Mouse (Mus musculus): ENCODE data around the gene Lrrtm4. TPM values are rescaled to one million over a fixed set of nuclear protein-coding genes. Genes with fewer than 3 reads are reported as not detected.

Lrrtm4 gene
- polyA plus RNA-seq, 1 experiment, result 0.08 TPM

DNA sequence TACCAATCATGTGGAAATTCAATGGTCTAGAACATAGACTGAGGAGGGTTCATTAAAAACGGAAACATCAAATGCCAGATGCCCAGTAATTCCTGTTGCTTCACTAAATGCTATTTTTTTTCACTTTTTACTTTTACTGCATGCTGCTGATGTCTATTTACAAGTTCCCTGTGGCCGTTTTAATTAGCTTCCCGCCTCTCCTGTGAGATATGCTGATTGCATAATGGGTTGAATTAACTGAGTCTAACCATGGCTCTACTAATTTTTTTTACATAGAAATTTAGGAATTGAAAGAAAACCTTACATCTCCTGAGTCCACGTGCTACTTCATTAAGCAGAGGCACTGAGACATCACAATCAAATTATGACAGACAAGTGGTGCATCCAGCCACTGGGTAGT lies 143.9 kb downstream of the Lrrtm4 start:
- Histone ChIP-seq H3K4me2 (ENCODE audit: low read depth) (no peak overlapping the region), H3K4me3 (no peak overlapping the region), H3K36me3 (ENCODE audit: control insufficient read depth, insufficient read depth) (no peaks in the 10 kb centered on the region)

DNA sequence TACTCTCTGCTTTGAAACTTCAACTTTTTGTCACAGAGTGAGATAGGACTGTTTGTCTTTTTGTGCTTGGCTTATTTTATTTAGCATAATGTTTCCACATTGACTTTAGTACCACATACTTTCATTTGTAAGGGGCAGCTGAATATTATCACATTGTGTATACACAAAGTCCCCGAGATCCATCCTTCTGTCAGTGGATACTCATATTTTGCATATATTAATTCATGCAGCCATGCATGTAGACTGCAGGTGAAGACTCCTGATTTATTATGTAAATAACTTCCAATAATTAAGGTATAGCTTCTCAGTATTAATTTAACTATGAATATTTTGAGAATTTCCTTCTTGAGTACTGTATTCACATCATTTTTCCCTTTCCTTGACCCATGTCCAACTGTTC lies 163.2 kb downstream of the Lrrtm4 start:
- no peaks in the 10 kb centered on the region for H3K27me3 ChIP-seq (ENCODE audit: control insufficient read depth, insufficient read depth, insufficient read length)
- H3K4me2 ChIP-seq (ENCODE audit: low read depth), result no peak overlapping the region
- no peak overlapping the region for H3K4me3 ChIP-seq
- TF ChIP-seq TCF12 (IDR thresholded peaks at IDR 0.05; ENCODE audit: insufficient read depth, poor library complexity, severe bottlenecking) (no peak), SRF (IDR thresholded peaks at IDR 0.05; ENCODE audit: control insufficient read depth, insufficient read length, low read depth) (no peak), TCF3 (IDR thresholded peaks at IDR 0.05; ENCODE audit: insufficient read length, low read depth) (no peak), E2F4 (IDR thresholded peaks at IDR 0.05; ENCODE audit: insufficient read depth) (no peak), POLR2A (IDR thresholded peaks at IDR 0.05; ENCODE audit: insufficient read length, low read depth) (no peak), REST (IDR thresholded peaks at IDR 0.05; ENCODE audit: insufficient read depth, insufficient read length) (no peak), MYOD1 (IDR thresholded peaks at IDR 0.05; ENCODE audit: control insufficient read depth in 1 of 3, insufficient read length in 2 of 3, low read depth in 2 of 3) (no peak), POLR2AphosphoS2 (IDR thresholded peaks at IDR 0.05; ENCODE audit: insufficient read length, low read depth) (no peak), USF1 (IDR thresholded peaks at IDR 0.05; ENCODE audit: low read depth) (no peak), MAX (IDR thresholded peaks at IDR 0.05; ENCODE audit: low read depth) (no peak), CEBPB (IDR thresholded peaks at IDR 0.05; ENCODE audit: insufficient read depth, poor library complexity, severe bottlenecking) (no peak), MYOG (IDR thresholded peaks at IDR 0.05; ENCODE audit: control insufficient read depth in 1 of 3, insufficient read depth in 1 of 3, insufficient read length in 2 of 3, low read depth in 2 of 3) (no peak)
- H3K36me3 ChIP-seq (ENCODE audit: control insufficient read depth, insufficient read depth), result no peaks in the 10 kb centered on the region
- H3K79me2 ChIP-seq (ENCODE audit: control insufficient read depth, insufficient read depth), result no peaks in the 10 kb centered on the region
- H3ac ChIP-seq (ENCODE audit: control insufficient read depth, insufficient read length), result no peak overlapping the region

More for the DNA sequence above, 143.9 kb downstream of the Lrrtm4 start:
- no peaks in the 10 kb centered on the region for H3K27me3 ChIP-seq (ENCODE audit: control insufficient read depth, insufficient read depth, insufficient read length)
- H3ac ChIP-seq (ENCODE audit: control insufficient read depth, insufficient read length), result no peak overlapping the region
- TF ChIP-seq TCF3 (IDR thresholded peaks at IDR 0.05; ENCODE audit: insufficient read length, low read depth), result no peak
- TF ChIP-seq SRF (IDR thresholded peaks at IDR 0.05; ENCODE audit: control insufficient read depth, insufficient read length, low read depth), result no peak
- no peak for TF ChIP-seq CEBPB (IDR thresholded peaks at IDR 0.05; ENCODE audit: insufficient read depth, poor library complexity, severe bottlenecking)
- no peak for TF ChIP-seq TCF12 (IDR thresholded peaks at IDR 0.05; ENCODE audit: insufficient read depth, poor library complexity, severe bottlenecking)
- TF ChIP-seq POLR2A (IDR thresholded peaks at IDR 0.05; ENCODE audit: insufficient read length, low read depth), result no peak
- no peak for TF ChIP-seq MYOD1 (IDR thresholded peaks at IDR 0.05; ENCODE audit: control insufficient read depth in 1 of 3, insufficient read length in 2 of 3, low read depth in 2 of 3)
- no peak for TF ChIP-seq MAX (IDR thresholded peaks at IDR 0.05; ENCODE audit: low read depth)
- no peak for TF ChIP-seq MYOG (IDR thresholded peaks at IDR 0.05; ENCODE audit: control insufficient read depth in 1 of 3, insufficient read depth in 1 of 3, insufficient read length in 2 of 3, low read depth in 2 of 3)
- no peaks in the 10 kb centered on the region for H3K79me2 ChIP-seq (ENCODE audit: control insufficient read depth, insufficient read depth)

DNA sequence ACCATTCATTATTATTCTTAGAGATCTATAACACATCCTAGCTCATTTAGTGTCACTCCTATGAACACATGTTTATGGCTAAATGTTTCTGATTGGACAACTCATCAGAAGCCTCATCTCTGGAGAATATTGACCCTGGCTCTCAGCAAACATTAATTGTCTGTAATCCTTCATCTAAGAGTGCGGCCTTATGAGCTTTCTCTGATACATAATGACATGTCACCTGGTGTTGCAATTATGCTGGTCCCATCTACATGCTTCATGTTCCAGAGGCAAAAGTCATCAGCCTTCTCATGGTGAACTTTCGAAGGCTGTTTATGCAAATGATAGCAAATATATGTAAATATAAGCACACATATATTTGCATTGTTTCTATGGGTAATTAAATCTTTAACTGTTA lies 163.7 kb downstream of the Lrrtm4 start:
- H3K4me2 ChIP-seq (ENCODE audit: low read depth), result no peak overlapping the region
- H3K27me3 ChIP-seq (ENCODE audit: control insufficient read depth, insufficient read depth, insufficient read length), result no peaks in the 10 kb centered on the region
- no peak overlapping the region for H3K4me3 ChIP-seq
- H3K36me3 ChIP-seq (ENCODE audit: control insufficient read depth, insufficient read depth), result no peaks in the 10 kb centered on the region
- TF ChIP-seq CEBPB (IDR thresholded peaks at IDR 0.05; ENCODE audit: insufficient read depth, poor library complexity, severe bottlenecking), result no peak
- TF ChIP-seq SRF (IDR thresholded peaks at IDR 0.05; ENCODE audit: control insufficient read depth, insufficient read length, low read depth), result no peak
- TF ChIP-seq TCF3 (IDR thresholded peaks at IDR 0.05; ENCODE audit: insufficient read length, low read depth), result no peak
- no peak for TF ChIP-seq POLR2AphosphoS2 (IDR thresholded peaks at IDR 0.05; ENCODE audit: insufficient read length, low read depth)
- TF ChIP-seq POLR2A (IDR thresholded peaks at IDR 0.05; ENCODE audit: insufficient read length, low read depth), result no peak
- no peak for TF ChIP-seq TCF12 (IDR thresholded peaks at IDR 0.05; ENCODE audit: insufficient read depth, poor library complexity, severe bottlenecking)
- no peak for TF ChIP-seq E2F4 (IDR thresholded peaks at IDR 0.05; ENCODE audit: insufficient read depth)
- TF ChIP-seq USF1 (IDR thresholded peaks at IDR 0.05; ENCODE audit: low read depth), result no peak
- TF ChIP-seq MYOG (IDR thresholded peaks at IDR 0.05; ENCODE audit: control insufficient read depth in 1 of 3, insufficient read depth in 1 of 3, insufficient read length in 2 of 3, low read depth in 2 of 3), result no peak
- TF ChIP-seq REST (IDR thresholded peaks at IDR 0.05; ENCODE audit: insufficient read depth, insufficient read length), result no peak
- no peak for TF ChIP-seq MAX (IDR thresholded peaks at IDR 0.05; ENCODE audit: low read depth)
- H3K79me2 ChIP-seq (ENCODE audit: control insufficient read depth, insufficient read depth), result no peaks in the 10 kb centered on the region
- no peak overlapping the region for H3ac ChIP-seq (ENCODE audit: control insufficient read depth, insufficient read length)

DNA sequence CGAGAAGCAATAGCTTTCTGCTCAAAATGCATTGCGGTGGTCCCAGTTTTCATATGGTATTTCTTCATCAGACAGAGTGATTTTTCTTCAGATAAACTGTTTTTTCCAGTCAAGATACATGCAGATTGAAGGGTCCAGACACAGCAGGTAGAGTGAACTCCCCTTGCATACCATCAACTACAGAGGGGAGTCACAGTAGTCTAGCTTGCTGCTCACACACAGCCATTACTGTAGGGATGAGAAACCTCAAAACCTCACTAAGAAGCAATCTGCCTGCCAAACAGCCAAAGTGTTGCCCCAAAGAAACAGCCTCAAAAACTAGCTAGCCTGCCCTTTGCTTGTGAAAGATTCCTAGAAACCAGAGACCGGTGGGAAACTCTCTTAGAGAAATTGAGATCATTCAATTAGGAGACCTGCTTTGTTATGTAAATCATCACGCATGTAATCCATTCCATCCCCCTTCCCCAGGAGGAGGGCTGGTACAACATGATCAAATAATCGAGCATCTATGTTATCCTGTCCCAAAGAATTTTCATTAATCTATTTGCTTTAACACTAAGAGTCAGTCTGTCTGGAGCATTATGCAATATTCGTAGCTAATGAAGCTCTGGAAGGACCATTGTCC lies 166.9 kb downstream of the Lrrtm4 start:
- Histone ChIP-seq H3K36me3 (ENCODE audit: control insufficient read depth, insufficient read depth) (no peaks in the 10 kb centered on the region), H3K27me3 (ENCODE audit: control insufficient read depth, insufficient read depth, insufficient read length) (no peaks in the 10 kb centered on the region), H3K79me2 (ENCODE audit: control insufficient read depth, insufficient read depth) (no peaks in the 10 kb centered on the region), H3K4me3 (no peak overlapping the region), H3ac (ENCODE audit: control insufficient read depth, insufficient read length) (no peak overlapping the region), H3K4me2 (ENCODE audit: low read depth) (no peak overlapping the region)
- TF ChIP-seq TCF12 (IDR thresholded peaks at IDR 0.05; ENCODE audit: insufficient read depth, poor library complexity, severe bottlenecking) (no peak), TCF3 (IDR thresholded peaks at IDR 0.05; ENCODE audit: insufficient read length, low read depth) (no peak), CEBPB (IDR thresholded peaks at IDR 0.05; ENCODE audit: insufficient read depth, poor library complexity, severe bottlenecking) (no peak), POLR2AphosphoS2 (IDR thresholded peaks at IDR 0.05; ENCODE audit: insufficient read length, low read depth) (no peak), MYOD1 (IDR thresholded peaks at IDR 0.05; ENCODE audit: control insufficient read depth in 1 of 3, insufficient read length in 2 of 3, low read depth in 2 of 3) (no peak), SRF (IDR thresholded peaks at IDR 0.05; ENCODE audit: control insufficient read depth, insufficient read length, low read depth) (no peak), POLR2A (IDR thresholded peaks at IDR 0.05; ENCODE audit: insufficient read length, low read depth) (no peak), E2F4 (IDR thresholded peaks at IDR 0.05; ENCODE audit: insufficient read depth) (no peak), REST (IDR thresholded peaks at IDR 0.05; ENCODE audit: insufficient read depth, insufficient read length) (no peak), MYOG (IDR thresholded peaks at IDR 0.05; ENCODE audit: control insufficient read depth in 1 of 3, insufficient read depth in 1 of 3, insufficient read length in 2 of 3, low read depth in 2 of 3) (no peak), USF1 (IDR thresholded peaks at IDR 0.05; ENCODE audit: low read depth) (no peak), MAX (IDR thresholded peaks at IDR 0.05; ENCODE audit: low read depth) (no peak)
